Mouse (Mus musculus): ENCODE measurements around the gene Bmf. TPM values are rescaled to one million over a fixed set of nuclear protein-coding genes. Genes with fewer than 3 reads are reported as not detected.

The Bmf gene
- polyA plus RNA-seq, 1 experiment from 2014 or later: 4.1 TPM

DNA sequence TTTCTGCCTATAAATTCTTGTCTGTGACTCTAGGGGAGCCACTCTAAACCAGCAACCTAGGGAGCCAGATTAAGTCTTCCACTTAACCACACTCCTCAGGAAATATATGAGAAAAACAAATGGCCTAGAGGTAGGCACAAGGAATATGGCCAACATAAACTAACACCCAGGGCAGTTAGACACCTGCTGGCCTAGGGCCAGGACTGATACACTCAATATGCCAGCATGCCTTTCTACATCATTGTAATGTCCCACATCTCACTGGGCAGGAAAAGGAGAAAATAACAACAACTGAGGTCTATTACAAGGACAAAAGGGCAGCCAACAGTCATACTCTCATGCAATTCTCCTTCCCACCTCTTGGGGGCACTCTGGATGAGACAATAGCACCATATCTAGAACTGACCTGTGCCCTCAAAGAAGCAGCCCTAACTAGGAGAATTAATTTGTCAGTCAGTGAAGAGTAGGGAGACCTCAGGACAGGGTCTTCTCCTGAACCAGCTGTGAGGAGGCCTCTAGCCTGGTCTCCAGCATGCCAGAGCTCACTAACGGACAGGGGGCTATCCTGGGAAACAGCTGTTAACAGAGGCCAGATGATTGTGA, 6.4 kb downstream of the Bmf start:
- H3K4me2 ChIP-seq: peak overlapping the region; percentile 91
- peaks cover 83% of the 10 kb centered on the region for H3K4me1 ChIP-seq
- H3K27me3 ChIP-seq: no peaks in the 10 kb centered on the region

DNA sequence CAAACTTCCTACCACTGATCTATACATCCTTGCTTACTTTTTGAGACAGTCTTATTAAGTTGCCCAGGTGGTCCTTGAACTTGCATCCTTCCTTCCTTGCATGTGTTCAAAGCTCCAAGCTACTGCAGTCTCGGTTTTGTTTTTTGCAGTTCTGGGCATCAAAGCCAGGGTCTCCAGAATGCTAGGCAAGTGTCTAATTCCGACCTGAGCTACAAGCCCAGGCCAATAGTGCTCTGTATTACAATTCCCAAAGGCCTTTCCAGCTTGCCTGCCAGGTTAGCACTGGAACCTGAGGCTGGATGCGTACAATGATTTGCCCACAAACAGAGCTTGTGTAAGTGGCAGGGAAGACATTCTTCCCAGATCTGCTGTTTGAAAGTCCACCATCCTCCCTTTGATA, 7.8 kb downstream of the Bmf start:
- H3K27ac ChIP-seq: no peak overlapping the region
- H3K4me3 ChIP-seq: no peak overlapping the region
- no peaks in the 10 kb centered on the region for H3K9me3 ChIP-seq
- no peaks in the 10 kb centered on the region for H3K27me3 ChIP-seq
- WGBS: 69% methylated on average over 3 of the region's 3 CpGs
- peaks cover 80% of the 10 kb centered on the region for H3K4me1 ChIP-seq
- peaks cover 6% of the 10 kb centered on the region for H3K36me3 ChIP-seq
- no peak for ATAC-seq (ENCODE audit: insufficient number of reproducible peaks, insufficient read depth, low FRiP score, low TSS enrichment, low read depth)
- H3K9ac ChIP-seq: no peak overlapping the region
- no peak overlapping the region for H3K4me2 ChIP-seq

More for the DNA sequence above, 6.4 kb downstream of the Bmf start:
- Histone ChIP-seq H3K4me3 (no peak overlapping the region), H3K36me3 (peaks cover 6% of the 10 kb centered on the region), H3K27ac (peak overlapping the region; percentile 93), H3K9ac (no peak overlapping the region), H3K9me3 (no peaks in the 10 kb centered on the region)
- no peak for ATAC-seq (ENCODE audit: insufficient number of reproducible peaks, insufficient read depth, low FRiP score, low TSS enrichment, low read depth)
- 71% methylated on average over 1 of the region's 1 CpGs for WGBS

DNA sequence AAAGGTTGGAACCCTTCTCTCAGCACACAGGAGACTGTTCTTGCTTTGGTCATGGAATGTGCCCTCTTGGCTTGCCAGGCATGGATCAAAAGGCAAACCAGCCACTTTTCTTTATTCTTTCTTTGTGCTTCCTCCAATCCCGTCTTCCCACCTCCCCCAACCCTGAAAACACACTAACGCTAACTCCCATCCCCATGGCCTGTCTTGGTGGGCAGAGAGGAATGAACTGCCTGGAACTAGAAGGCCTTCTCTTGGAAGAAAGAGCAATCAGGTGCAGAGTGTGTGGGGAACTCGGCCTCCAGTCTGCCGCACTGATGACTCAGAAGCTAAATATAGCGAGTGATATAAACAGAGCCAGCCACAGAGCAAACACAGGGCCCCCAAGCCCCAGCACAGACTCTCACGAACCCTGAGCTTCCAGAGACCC, 8.8 kb downstream of the Bmf start:
- Histone ChIP-seq H3K27ac (peak overlapping the region; percentile 83), H3K27me3 (no peaks in the 10 kb centered on the region), H3K36me3 (peaks cover 6% of the 10 kb centered on the region), H3K4me1 (peaks cover 78% of the 10 kb centered on the region), H3K4me2 (0 out of 2 replicates have a peak overlapping the region, but pooled peaks have one; percentile 3), H3K4me3 (no peak overlapping the region), H3K9ac (0 out of 2 replicates have a peak overlapping the region, but pooled peaks have one; percentile 16), H3K9me3 (no peaks in the 10 kb centered on the region)
- 17% methylated on average over 6 of the region's 6 CpGs for WGBS
- no peak for ATAC-seq (ENCODE audit: insufficient number of reproducible peaks, insufficient read depth, low FRiP score, low TSS enrichment, low read depth)

DNA sequence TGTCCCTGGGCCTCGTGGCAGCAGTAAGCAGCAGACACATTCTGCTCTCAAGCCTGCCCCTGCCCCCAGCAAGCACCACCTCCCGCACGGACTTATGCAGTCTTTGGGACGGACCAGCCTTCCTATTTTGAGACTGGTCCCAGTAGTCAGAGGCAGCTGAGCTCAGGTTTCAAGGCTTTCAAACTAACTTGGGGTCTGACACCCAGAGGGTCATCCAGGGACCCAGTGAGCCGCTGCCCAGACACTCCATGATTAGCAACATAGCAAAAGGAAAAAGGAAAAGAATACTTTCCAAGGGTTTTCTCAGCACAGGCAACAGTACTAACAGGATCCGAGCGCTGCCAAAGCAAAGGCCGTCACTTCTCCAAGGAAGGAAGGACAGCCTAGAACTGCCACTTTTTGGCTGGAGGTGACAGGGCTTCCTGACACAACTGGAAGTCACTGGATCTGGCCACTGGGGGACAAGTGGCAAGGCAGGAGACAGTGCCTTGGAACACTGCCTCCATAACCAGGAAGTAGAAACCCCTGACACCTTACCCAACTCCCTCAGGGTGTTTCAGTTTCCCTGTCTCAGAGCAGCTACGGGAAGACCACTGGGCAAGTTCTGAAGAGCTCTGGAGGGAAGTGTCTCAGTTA, 9.5 kb downstream of the Bmf start:
- Histone ChIP-seq H3K4me2 (no peak overlapping the region), H3K9me3 (no peaks in the 10 kb centered on the region), H3K4me3 (no peak overlapping the region), H3K36me3 (peaks cover 11% of the 10 kb centered on the region), H3K9ac (0 out of 2 replicates have a peak overlapping the region, but pooled peaks have one; percentile 36), H3K27ac (peak overlapping the region; percentile 83), H3K4me1 (peaks cover 75% of the 10 kb centered on the region), H3K27me3 (no peaks in the 10 kb centered on the region)
- 35% methylated on average over 9 of the region's 9 CpGs for WGBS
- no peak for ATAC-seq (ENCODE audit: insufficient number of reproducible peaks, insufficient read depth, low FRiP score, low TSS enrichment, low read depth)

DNA sequence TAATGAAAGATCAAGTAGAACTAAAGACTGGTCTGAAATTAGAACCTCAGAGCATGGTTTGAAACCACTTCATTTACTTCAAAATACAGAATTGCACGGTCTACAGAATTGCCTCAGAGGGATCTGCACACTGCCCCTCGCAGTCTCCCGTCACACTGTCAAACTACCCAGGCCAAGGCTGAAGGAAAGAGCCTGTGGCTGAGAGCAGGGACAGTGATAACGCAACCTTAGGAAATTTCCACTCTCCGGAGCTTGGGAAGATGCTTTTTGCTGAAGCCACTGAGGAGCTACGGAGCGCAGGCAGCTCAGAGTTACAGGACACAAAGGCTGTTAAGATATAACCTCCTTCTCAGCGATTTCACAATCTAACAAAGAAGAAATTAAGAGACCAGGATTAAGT, 10.4 kb downstream of the Bmf start:
- peaks cover 73% of the 10 kb centered on the region for H3K4me1 ChIP-seq
- H3K9me3 ChIP-seq: no peaks in the 10 kb centered on the region
- H3K4me3 ChIP-seq: no peak overlapping the region
- H3K4me2 ChIP-seq: no peak overlapping the region
- WGBS: 73% methylated on average over 8 of the region's 8 CpGs
- no peak for ATAC-seq (ENCODE audit: insufficient number of reproducible peaks, insufficient read depth, low FRiP score, low TSS enrichment, low read depth)
- peaks cover 14% of the 10 kb centered on the region for H3K36me3 ChIP-seq
- H3K27me3 ChIP-seq: no peaks in the 10 kb centered on the region
- no peak overlapping the region for H3K9ac ChIP-seq
- H3K27ac ChIP-seq: no peak overlapping the region; the same call in 1 of the 2 replicates

DNA sequence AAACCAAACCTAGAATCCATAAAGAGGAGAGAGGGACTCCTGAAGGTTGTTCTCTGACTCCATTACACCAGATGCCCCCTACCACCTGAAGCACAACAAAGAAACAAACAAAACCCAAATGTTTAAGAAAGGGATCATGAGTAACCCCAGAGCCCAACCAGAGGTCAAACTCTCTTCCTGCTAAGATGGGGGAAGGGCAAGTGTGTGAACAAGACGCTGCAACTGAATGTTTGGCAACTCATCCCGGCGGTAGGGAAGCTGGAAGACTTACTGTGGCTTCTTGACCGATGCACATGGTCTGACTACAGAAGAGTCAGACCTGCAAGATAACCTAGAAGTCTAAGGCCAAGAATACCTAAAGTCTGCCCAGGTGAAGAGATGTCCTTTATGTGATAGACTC, 12.3 kb downstream of the Bmf start:
- Histone ChIP-seq H3K4me1 (peaks cover 73% of the 10 kb centered on the region), H3K36me3 (peaks cover 14% of the 10 kb centered on the region), H3K9ac (no peak overlapping the region), H3K27me3 (no peaks in the 10 kb centered on the region), H3K9me3 (no peaks in the 10 kb centered on the region), H3K4me3 (no peak overlapping the region), H3K4me2 (no peak overlapping the region), H3K27ac (no peak overlapping the region; the same call in 1 of the 2 replicates)
- ATAC-seq (ENCODE audit: insufficient number of reproducible peaks, insufficient read depth, low FRiP score, low TSS enrichment, low read depth): no peak
- WGBS: 28% methylated on average over 4 of the region's 4 CpGs

DNA sequence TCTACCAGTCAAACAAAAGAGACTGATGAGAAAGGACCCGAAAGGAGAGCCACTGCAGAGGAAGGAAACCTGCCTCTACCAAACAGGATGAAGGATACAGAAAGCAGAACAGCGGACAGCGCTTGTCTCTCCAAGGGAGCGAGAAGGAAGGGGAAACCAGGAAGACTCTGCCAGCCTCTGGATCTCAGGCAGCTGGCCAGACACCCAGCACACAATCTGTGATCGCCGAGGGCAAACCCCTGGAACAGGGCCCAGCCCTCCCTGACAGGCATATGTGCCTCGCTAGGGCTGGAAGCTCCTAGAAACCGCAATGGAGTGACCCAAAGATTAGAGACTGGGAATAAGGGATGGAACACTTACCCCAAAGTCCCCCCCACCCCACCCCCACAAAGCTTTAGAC, 12.9 kb downstream of the Bmf start:
- peaks cover 74% of the 10 kb centered on the region for H3K4me1 ChIP-seq
- 59% methylated on average over 8 of the region's 8 CpGs for WGBS

DNA sequence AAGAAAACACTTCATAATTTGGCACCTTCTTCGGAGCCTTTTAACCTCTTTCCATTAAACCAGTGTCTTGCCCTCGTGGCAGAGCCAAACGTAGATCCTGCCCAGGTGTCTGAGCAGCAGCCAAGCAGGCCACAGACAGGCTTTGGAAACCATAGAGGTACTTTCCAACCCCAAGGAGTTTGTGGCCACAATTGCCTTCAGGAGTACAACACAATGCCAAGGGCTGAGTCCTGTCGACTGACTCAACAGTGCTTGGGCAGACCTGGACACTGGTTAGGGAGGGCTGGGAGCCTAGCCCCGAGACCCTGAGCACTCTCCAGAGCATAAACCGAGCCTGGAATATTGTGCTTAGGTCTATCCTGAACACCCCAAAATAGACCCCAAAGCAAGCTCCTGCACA, 13.4 kb downstream of the Bmf start:
- 82% methylated on average over 6 of the region's 6 CpGs for WGBS

More for the DNA sequence above, 12.9 kb downstream of the Bmf start:
- no peaks in the 10 kb centered on the region for H3K27me3 ChIP-seq
- no peak overlapping the region for H3K9ac ChIP-seq
- H3K4me2 ChIP-seq: no peak overlapping the region
- H3K9me3 ChIP-seq: no peaks in the 10 kb centered on the region
- peaks cover 19% of the 10 kb centered on the region for H3K36me3 ChIP-seq
- H3K27ac ChIP-seq: peak overlapping the region; percentile 73
- H3K4me3 ChIP-seq: no peak overlapping the region
- no peak for ATAC-seq (ENCODE audit: insufficient number of reproducible peaks, insufficient read depth, low FRiP score, low TSS enrichment, low read depth)

DNA sequence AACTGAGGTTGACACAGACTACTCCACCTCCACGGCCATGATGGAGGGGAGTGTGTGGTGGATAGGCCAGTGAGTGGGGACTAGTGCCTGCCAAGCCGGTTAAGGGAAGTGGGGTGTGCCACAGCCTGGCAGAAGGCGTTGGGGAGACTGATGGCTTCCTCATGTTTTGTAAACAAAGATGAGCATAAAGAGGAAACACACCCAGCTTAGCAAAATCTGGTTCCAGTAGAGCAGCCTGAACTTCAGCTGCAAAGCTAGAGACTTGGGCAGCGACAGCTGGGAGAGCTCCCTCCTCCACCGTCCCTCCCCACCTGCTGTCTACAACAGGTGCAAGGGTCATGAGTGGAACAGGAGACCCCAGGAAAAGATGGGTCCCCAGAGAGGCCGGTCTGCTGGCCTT, 15.5 kb downstream of the Bmf start:
- no peak for ATAC-seq (ENCODE audit: insufficient number of reproducible peaks, insufficient read depth, low FRiP score, low TSS enrichment, low read depth)
- Histone ChIP-seq H3K27ac (peak overlapping the region; percentile 96), H3K36me3 (peaks cover 22% of the 10 kb centered on the region), H3K9ac (no peak overlapping the region), H3K27me3 (no peaks in the 10 kb centered on the region), H3K4me2 (0 out of 2 replicates have a peak overlapping the region, but pooled peaks have one; percentile 19), H3K4me1 (peaks cover 80% of the 10 kb centered on the region), H3K9me3 (no peaks in the 10 kb centered on the region), H3K4me3 (no peak overlapping the region)
- 33% methylated on average over 6 of the region's 6 CpGs for WGBS

More for the DNA sequence above, 13.4 kb downstream of the Bmf start:
- H3K4me3 ChIP-seq: no peak overlapping the region
- no peaks in the 10 kb centered on the region for H3K9me3 ChIP-seq
- peaks cover 22% of the 10 kb centered on the region for H3K36me3 ChIP-seq
- peak overlapping the region; percentile 73 for H3K27ac ChIP-seq
- no peak overlapping the region for H3K9ac ChIP-seq
- H3K27me3 ChIP-seq: no peaks in the 10 kb centered on the region
- H3K4me1 ChIP-seq: peaks cover 74% of the 10 kb centered on the region
- no peak for ATAC-seq (ENCODE audit: insufficient number of reproducible peaks, insufficient read depth, low FRiP score, low TSS enrichment, low read depth)
- no peak overlapping the region for H3K4me2 ChIP-seq

DNA sequence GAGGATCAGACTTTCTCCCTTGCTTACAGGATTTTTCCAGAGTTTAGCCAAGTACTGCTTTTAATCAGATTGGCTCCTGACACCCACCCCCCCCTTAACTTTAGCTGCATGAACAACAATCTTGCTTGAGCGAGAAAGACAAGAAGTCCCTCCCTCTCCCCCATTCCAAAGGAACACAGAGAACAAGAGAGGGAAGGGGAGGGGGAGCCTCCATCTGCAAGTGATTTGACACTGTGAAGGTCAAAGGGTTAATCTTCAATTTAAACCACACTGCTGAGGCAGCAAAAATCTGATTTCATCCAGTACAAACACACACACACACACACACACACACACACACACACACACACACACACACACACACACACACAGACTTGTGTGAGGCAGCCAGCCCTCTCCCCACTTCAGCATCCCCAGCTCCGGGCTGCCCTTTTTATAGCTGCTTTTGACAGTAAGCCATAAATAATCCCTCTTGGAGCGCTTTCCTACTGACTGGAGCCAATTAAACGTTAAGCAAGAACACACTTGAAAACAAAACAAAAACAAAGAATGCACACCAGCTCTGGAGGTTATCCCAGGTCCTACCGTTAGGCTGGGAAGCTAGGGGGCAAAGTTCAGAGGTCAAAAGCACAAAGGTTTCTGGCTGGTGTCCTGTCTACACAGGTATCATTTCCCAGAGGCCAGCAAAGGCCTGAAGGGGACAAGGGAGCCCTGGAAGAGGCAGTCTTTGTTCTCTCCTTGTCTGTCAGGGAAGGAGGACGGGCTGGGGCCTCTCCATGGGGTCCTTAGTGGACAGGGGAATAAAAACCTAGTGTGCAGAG, 16.4 kb downstream of the Bmf start:
- Histone ChIP-seq H3K27ac (peak overlapping the region; percentile 96), H3K4me2 (peak overlapping the region; percentile 48), H3K4me3 (no peak overlapping the region), H3K9ac (peak overlapping the region; percentile 52; the same call in 1 of the 2 replicates), H3K4me1 (peaks cover 81% of the 10 kb centered on the region), H3K9me3 (no peaks in the 10 kb centered on the region), H3K27me3 (no peaks in the 10 kb centered on the region), H3K36me3 (peaks cover 17% of the 10 kb centered on the region)
- WGBS: 6% methylated on average over 6 of the region's 6 CpGs
- peak; percentile 83 for ATAC-seq (ENCODE audit: insufficient number of reproducible peaks, insufficient read depth, low FRiP score, low TSS enrichment, low read depth)

DNA sequence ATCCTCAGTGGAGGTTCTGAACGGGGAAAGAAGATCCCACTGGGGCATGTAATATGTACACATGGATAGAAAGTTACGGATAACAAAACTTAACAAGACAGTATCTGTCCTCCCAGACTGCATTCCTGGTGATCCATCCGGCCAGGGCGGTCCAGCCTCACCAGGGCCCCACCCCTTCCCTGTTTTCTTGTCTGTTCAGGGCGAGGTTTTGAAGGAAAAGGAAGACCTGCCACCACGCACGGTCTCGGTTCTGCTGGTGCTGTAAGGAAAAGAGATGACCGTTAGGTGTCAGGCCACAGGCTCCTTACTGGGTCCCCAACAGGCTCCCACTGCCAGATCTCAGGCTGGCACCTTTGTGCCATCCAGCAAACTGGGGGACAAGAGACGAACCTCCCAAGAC, 17.1 kb downstream of the Bmf start:
- Histone ChIP-seq H3K27ac (peak overlapping the region; percentile 96), H3K9ac (peak overlapping the region; percentile 52), H3K4me3 (no peak overlapping the region), H3K9me3 (no peaks in the 10 kb centered on the region), H3K4me1 (peaks cover 76% of the 10 kb centered on the region), H3K27me3 (no peaks in the 10 kb centered on the region), H3K4me2 (peak overlapping the region; percentile 48), H3K36me3 (peaks cover 17% of the 10 kb centered on the region)
- 11% methylated on average over 10 of the region's 10 CpGs for WGBS
- no peak for ATAC-seq (ENCODE audit: insufficient number of reproducible peaks, insufficient read depth, low FRiP score, low TSS enrichment, low read depth)

Measured in embryonic facial prominence, embryonic 13.5 days (tissue).